Mouse (Mus musculus): ENCODE data around the gene Gtpbp2. TPM values are rescaled to one million over a fixed set of nuclear protein-coding genes. Genes with fewer than 3 reads are reported as not detected.

The Gtpbp2 gene
- polyA plus RNA-seq, 1 experiment from 2014 or later, result 29.2 TPM

Other genes with a start within 250 kb of the Gtpbp2 start
- 2.7 and 3.3 TPM in 2 replicates for gene Vegfa, start 128.7 kb upstream of the Gtpbp2 start, polyA plus RNA-seq (2015; fragmentation: Nextera tagmentation; extraction: Ambion mirVana)
- gene Mrps18a, start 50.0 kb upstream of the Gtpbp2 start, polyA plus RNA-seq (2015; fragmentation: Nextera tagmentation; extraction: Ambion mirVana), result 159 and 164 TPM in 2 replicates
- gene Rsph9, start 16.8 kb upstream of the Gtpbp2 start, polyA plus RNA-seq (2015; fragmentation: Nextera tagmentation; extraction: Ambion mirVana), result 6.4 and 8.8 TPM in 2 replicates
- 35.4 and 37.1 TPM in 2 replicates for gene Mad2l1bp, start 7.5 kb upstream of the Gtpbp2 start, polyA plus RNA-seq (2015; fragmentation: Nextera tagmentation; extraction: Ambion mirVana)
- gene Polh, start 41.6 kb downstream of the Gtpbp2 start, polyA plus RNA-seq (2015; fragmentation: Nextera tagmentation; extraction: Ambion mirVana), result 9.9 and 11.1 TPM in 2 replicates
- gene Xpo5, start 41.8 kb downstream of the Gtpbp2 start, polyA plus RNA-seq (2015; fragmentation: Nextera tagmentation; extraction: Ambion mirVana), result 24.8 and 26.7 TPM in 2 replicates
- gene Polr1c, start 87.0 kb downstream of the Gtpbp2 start, polyA plus RNA-seq (2015; fragmentation: Nextera tagmentation; extraction: Ambion mirVana), result 64.5 and 69.5 TPM in 2 replicates
- gene Yipf3, start 87.0 kb downstream of the Gtpbp2 start, polyA plus RNA-seq (2015; fragmentation: Nextera tagmentation; extraction: Ambion mirVana), result 122 and 123 TPM in 2 replicates
- 0.43 and 0.75 TPM in 2 replicates for gene Lrrc73, start 92.5 kb downstream of the Gtpbp2 start, polyA plus RNA-seq (2015; fragmentation: Nextera tagmentation; extraction: Ambion mirVana)
- 27.0 and 29.6 TPM in 2 replicates for gene Tjap1, start 122.0 kb downstream of the Gtpbp2 start, polyA plus RNA-seq (2015; fragmentation: Nextera tagmentation; extraction: Ambion mirVana)
- 0.54 and 0.69 TPM in 2 replicates for gene Dlk2, start 136.4 kb downstream of the Gtpbp2 start, polyA plus RNA-seq (2015; fragmentation: Nextera tagmentation; extraction: Ambion mirVana)
- gene Abcc10, start 167.3 kb downstream of the Gtpbp2 start, polyA plus RNA-seq (2015; fragmentation: Nextera tagmentation; extraction: Ambion mirVana), result 7.9 and 9.0 TPM in 2 replicates
- gene Zfp318, start 222.7 kb downstream of the Gtpbp2 start, polyA plus RNA-seq (2015; fragmentation: Nextera tagmentation; extraction: Ambion mirVana), result 2.3 and 2.8 TPM in 2 replicates

Data from intestine, embryonic 16.5 days (tissue).